Mouse (Mus musculus) MEL (cell line): Measurements from ENCODE around the gene Grpel1. TPM values are rescaled to one million over a fixed set of nuclear protein-coding genes. Genes with fewer than 3 reads are reported as not detected.
A peak's percentile ranks its signal among the peaks of the same experiment; 100 is the strongest.

Source experiments
- DNase-seq: peaks from one replicate; pipeline ENCODE4 v3.0.0; 2011; ENCODE audit warnings: low read depth, low spot score
- H3K27ac ChIP-seq: 2 replicates; pipeline ENCODE4 v1.5.1; 2012; ENCODE audit warnings: low read depth, mild to moderate bottlenecking, control low read depth, low read length, moderate library complexity; ENCODE audit not compliant: control insufficient read depth
- H3K27me3 ChIP-seq, 2 experiments: fragments of 150-350 bp in 1 of 2; sonication (generic) in 1 of 2; 2 replicates each; pipeline ENCODE4 v1.6.1; 2012; ENCODE audit warnings: low read length in 2 of 2, mild to moderate bottlenecking in 2 of 2, improper control_type of control experiment in 1 of 2, moderate library complexity in 1 of 2; ENCODE audit not compliant: insufficient read depth in 2 of 2, control insufficient read depth in 1 of 2
- H3K36me3 ChIP-seq, 2 experiments: 2 replicates each; pipeline ENCODE4 v1.6.1; 2012 to 2014; ENCODE audit warnings: low read length in 2 of 2, improper control_type of control experiment in 1 of 2, inconsistent platforms in 1 of 2, mild to moderate bottlenecking in 1 of 2; ENCODE audit not compliant: insufficient read depth in 2 of 2, control insufficient read depth in 1 of 2
- H3K4me1 ChIP-seq, 2 experiments: fragments of 150-350 bp in 1 of 2; sonication (generic) in 1 of 2; 2 replicates each; pipeline ENCODE4 v1.6.1; 2012; ENCODE audit warnings: low read length in 2 of 2, improper control_type of control experiment in 1 of 2, mild to moderate bottlenecking in 1 of 2; ENCODE audit not compliant: insufficient read depth in 2 of 2, control insufficient read depth in 1 of 2
- H3K4me3 ChIP-seq, 2 experiments: fragments of 150-350 bp in 1 of 2; sonication (generic) in 1 of 2; 2 replicates each; pipeline ENCODE4 v1.5.1; 2012; ENCODE audit warnings: low read depth in 2 of 2, low read length in 2 of 2, mild to moderate bottlenecking in 2 of 2, moderate library complexity in 2 of 2, control low read depth in 1 of 2, improper control_type of control experiment in 1 of 2; ENCODE audit not compliant: control insufficient read depth in 1 of 2, insufficient read depth in 1 of 2
- H3K79me2 ChIP-seq: 2 replicates; pipeline ENCODE4 v1.6.1; 2012; ENCODE audit warnings: mild to moderate bottlenecking, low read length, moderate library complexity; ENCODE audit not compliant: control insufficient read depth, poor library complexity, insufficient read depth
- H3K9ac ChIP-seq: 2 replicates; pipeline ENCODE4 v1.6.1; 2012; ENCODE audit warnings: low read depth, mild to moderate bottlenecking, control low read depth, low read length, moderate library complexity; ENCODE audit not compliant: control insufficient read depth, poor library complexity, severe bottlenecking
- H3K9me3 ChIP-seq: fragments of 150-350 bp; sonication (generic); replicated peaks from 2 replicates; pipeline ENCODE4 v1.6.1; 2012; ENCODE audit warnings: mild to moderate bottlenecking, low read length, improper control_type of control experiment, moderate library complexity; ENCODE audit not compliant: insufficient read depth
- BHLHE40 ChIP-seq: IDR thresholded peaks from 2 replicates; pipeline ENCODE4 v1.6.1; 2012; ENCODE audit warnings: low read depth, mild to moderate bottlenecking, inconsistent platforms, low read length, improper control_type of control experiment, borderline replicate concordance
- CHD1 ChIP-seq: IDR thresholded peaks from 2 replicates; pipeline ENCODE4 v1.6.1; 2012; ENCODE audit warnings: low read depth, mild to moderate bottlenecking, inconsistent platforms, low read length, improper control_type of control experiment
- CHD2 ChIP-seq: IDR thresholded peaks from 2 replicates; pipeline ENCODE4 v1.6.1; 2011; ENCODE audit warnings: low read length, improper control_type of control experiment
- EP300 ChIP-seq, 2 experiments: IDR thresholded peaks; 2 replicates each; pipeline ENCODE4 v1.6.1; 2011; ENCODE audit warnings: improper control_type of control experiment in 2 of 2, low read length in 2 of 2, low read depth in 1 of 2, mild to moderate bottlenecking in 1 of 2
- ETS1 ChIP-seq: IDR thresholded peaks from 2 replicates; pipeline ENCODE4 v1.6.1; 2012; ENCODE audit warnings: low read depth, mild to moderate bottlenecking, inconsistent platforms, low read length, improper control_type of control experiment, moderate library complexity
- GATA1 ChIP-seq: IDR thresholded peaks from 2 replicates; pipeline ENCODE4 v1.6.1; 2011; ENCODE audit warnings: low read depth, low read length, improper control_type of control experiment
- JUND ChIP-seq: IDR thresholded peaks from 2 replicates; pipeline ENCODE4 v1.6.1; 2011; ENCODE audit warnings: low read depth, mild to moderate bottlenecking, improper control_type of control experiment, low read length
- MAX ChIP-seq: IDR thresholded peaks from 2 replicates; pipeline ENCODE4 v1.6.1; 2011; ENCODE audit warnings: low read length, improper control_type of control experiment
- MXI1 ChIP-seq: IDR thresholded peaks from 2 replicates; pipeline ENCODE4 v1.6.1; 2011; ENCODE audit warnings: mild to moderate bottlenecking, low read depth, low read length, improper control_type of control experiment
- MYC ChIP-seq: IDR thresholded peaks from 2 replicates; pipeline ENCODE4 v1.6.1; 2011; ENCODE audit warnings: low read depth, mild to moderate bottlenecking, low read length, improper control_type of control experiment, moderate library complexity
- RAD21 ChIP-seq: IDR thresholded peaks from 2 replicates; pipeline ENCODE4 v1.6.1; 2011; ENCODE audit warnings: mild to moderate bottlenecking, low read depth, low read length, improper control_type of control experiment
- RCOR1 ChIP-seq: IDR thresholded peaks from 2 replicates; pipeline ENCODE4 v1.6.1; 2012; ENCODE audit warnings: low read depth, mild to moderate bottlenecking, inconsistent platforms, low read length, improper control_type of control experiment
- TAL1 ChIP-seq: IDR thresholded peaks from 2 replicates; pipeline ENCODE4 v1.6.1; 2012; ENCODE audit warnings: mild to moderate bottlenecking, inconsistent platforms, low read length, moderate library complexity, mixed read lengths
- polyA plus RNA-seq, 2 experiments: library from polyadenylated mRNA; stranded (reverse) in 1 of 2; unstranded in 1 of 2; fragments of >175 nt in 1 of 2; fragments of >200 nt in 1 of 2; gene quantifications; 2 replicates each; pipeline versions ENCODE4 v1.2.1 to v1.2.4; 2012; ENCODE audit warnings: low replicate concordance in 2 of 2, low read depth in 1 of 2; ENCODE audit not compliant: insufficient read length in 2 of 2, insufficient read depth in 1 of 2, missing spikeins in 1 of 2
- total RNA-seq: library from RNA; depleted of rRNA; stranded (reverse); fragments of 300-350 nt; gene quantifications from 2 replicates; pipeline ENCODE4 v1.2.3, GENCODE M21; 2012; rRNA removed

The Grpel1 gene
- total and polyA plus RNA-seq, 3 experiments = 41.1 to 87.4 (median 75.7) TPM

DNA sequence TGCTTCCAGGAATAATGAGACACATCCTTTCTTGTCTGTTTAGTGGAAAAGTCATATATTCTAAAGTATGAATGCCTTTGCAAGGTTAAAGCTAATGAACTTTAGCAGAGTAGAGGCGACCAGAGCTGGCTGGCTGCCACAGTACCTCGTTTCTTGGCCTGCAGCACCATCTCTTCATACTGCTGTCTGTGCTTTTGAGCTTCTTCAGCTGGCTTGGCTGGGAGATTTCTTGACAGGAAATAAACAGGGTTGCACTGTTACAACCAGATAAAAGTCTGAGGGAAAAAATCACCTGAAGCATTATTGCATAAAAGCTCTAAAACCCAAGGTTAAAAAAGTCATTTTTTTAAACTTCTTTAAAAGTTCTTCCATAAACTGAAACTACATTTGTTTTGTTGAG, 58.0 kb downstream of the Grpel1 start (continued):
- 0 out of 2 replicates have a peak, but pooled peaks have one; percentile 15 for TF ChIP-seq MYC

DNA sequence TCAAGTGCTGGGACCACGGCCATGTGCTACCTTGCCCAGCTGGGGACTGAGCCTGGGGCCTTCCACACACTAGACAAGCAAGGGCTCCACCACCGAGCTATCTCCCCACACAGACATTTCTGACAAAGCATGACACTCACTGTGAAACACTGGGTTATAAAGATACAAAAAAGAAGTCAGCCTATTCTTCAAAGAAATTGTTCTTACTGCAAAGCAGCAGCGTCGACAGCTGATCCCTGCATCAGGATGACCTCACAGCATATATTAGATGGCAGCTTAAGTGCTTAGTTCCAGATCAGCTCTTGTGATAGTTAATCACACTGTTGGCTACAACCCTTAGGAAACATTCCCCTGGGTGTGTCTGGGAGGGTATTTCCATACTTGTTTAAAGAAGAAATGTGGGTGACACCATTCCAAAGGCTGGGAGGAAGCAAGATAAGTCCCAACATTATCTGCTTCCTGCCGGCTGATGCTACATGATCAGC, 58.5 kb downstream of the Grpel1 start:
- Histone ChIP-seq H3K4me1 (peaks cover 12 to 23% of the 10 kb centered on the region in 2 experiments), H3K4me3 (no peak overlapping the region), H3K27ac (peak overlapping the region; percentile 81), H3K27me3 (no peaks in the 10 kb centered on the region), H3K36me3 (peaks cover 3 to 21% of the 10 kb centered on the region in 2 experiments), H3K9ac (peak overlapping the region; percentile 16; the same call in 1 of the 2 replicates), H3K79me2 (no peaks in the 10 kb centered on the region), H3K9me3 (no peaks in the 10 kb centered on the region)
- TF ChIP-seq MXI1 = peak; percentile 84
- peak; percentile 61; the same call in 1 of the 2 replicates for TF ChIP-seq GATA1
- 0 out of 2 replicates have a peak, but pooled peaks have one; percentile 26 for TF ChIP-seq JUND
- TF ChIP-seq TAL1 = peak; percentile 63
- TF ChIP-seq ETS1 = peak; percentile 73
- TF ChIP-seq CHD1 = no peak
- 0 out of 2 replicates have a peak, but pooled peaks have one; percentile 45 for TF ChIP-seq RCOR1
- TF ChIP-seq RAD21 = no peak
- 0 out of 2 replicates have a peak, but pooled peaks have one; percentile 8 for TF ChIP-seq BHLHE40
- TF ChIP-seq EP300 (IDR thresholded peaks at IDR 0.05; ENCODE audit: low read depth in 1 of 2, low read length in 2 of 2) = peak; percentile 14 to 58; a peak in 3 of 4 replicates
- TF ChIP-seq CHD2 = no peak
- peak; percentile 59 for TF ChIP-seq MAX
- DNase-seq = peak; percentile 81

Other genes with a start within 250 kb of the Grpel1 start
- gene Sorcs2, start 66.9 kb upstream of the Grpel1 start, total RNA-seq = not detected in 2 replicates
- gene Sorcs2, start 66.9 kb upstream of the Grpel1 start, polyA plus RNA-seq = not detected
- gene Tada2b, start 19.3 kb downstream of the Grpel1 start, total RNA-seq = 8.9 and 9.6 TPM in 2 replicates
- 10 to 100 TPM in 1 of 2 experiments, not detected in 1; 24.9 TPM for gene Tada2b, start 19.3 kb downstream of the Grpel1 start, polyA plus RNA-seq
- gene Ccdc96, start 19.6 kb downstream of the Grpel1 start, total RNA-seq = 0.23 and 0.31 TPM in 2 replicates
- under 1 TPM in 1 of 2 experiments, not detected in 1; 0.64 TPM for gene Ccdc96, start 19.6 kb downstream of the Grpel1 start, polyA plus RNA-seq
- 7.3 and 9.6 TPM in 2 replicates for gene Tbc1d14, start 128.3 kb downstream of the Grpel1 start, total RNA-seq
- 10 to 100 TPM in 1 of 2 experiments, not detected in 1; 35.6 TPM for gene Tbc1d14, start 128.3 kb downstream of the Grpel1 start, polyA plus RNA-seq
- gene D5Ertd579e, start 231.0 kb downstream of the Grpel1 start, total RNA-seq = 15.9 and 18.9 TPM in 2 replicates
- gene D5Ertd579e, start 231.0 kb downstream of the Grpel1 start, polyA plus RNA-seq = 10 to 100 TPM in 1 of 2 experiments, not detected in 1; 31.1 TPM